Mouse (Mus musculus): Measurements from ENCODE around the gene Mea1. TPM values are rescaled to one million over a fixed set of nuclear protein-coding genes. Genes with fewer than 3 reads are reported as not detected.

Mea1 gene
- polyA plus RNA-seq, 1 experiment from 2014 or later, result 133 TPM

Other genes with a start within 250 kb of the Mea1 start
- gene Crip3, start 249.9 kb upstream of the Mea1 start, polyA plus RNA-seq (2015; fragmentation: Nextera tagmentation; extraction: Ambion mirVana), result 0.92 TPM in 1 of 2 replicates, not detected in the other
- not detected in 2 replicates for gene Slc22a7, start 240.3 kb upstream of the Mea1 start, polyA plus RNA-seq (2015; fragmentation: Nextera tagmentation; extraction: Ambion mirVana)
- 0.24 and 0.26 TPM in 2 replicates for gene Ttbk1, start 191.1 kb upstream of the Mea1 start, polyA plus RNA-seq (2015; fragmentation: Nextera tagmentation; extraction: Ambion mirVana)
- gene Dnph1, start 182.1 kb upstream of the Mea1 start, polyA plus RNA-seq (2015; fragmentation: Nextera tagmentation; extraction: Ambion mirVana), result 48.7 and 48.9 TPM in 2 replicates
- 2.8 and 3.4 TPM in 2 replicates for gene Cul9, start 132.4 kb upstream of the Mea1 start, polyA plus RNA-seq (2015; fragmentation: Nextera tagmentation; extraction: Ambion mirVana)
- 7.6 and 8.9 TPM in 2 replicates for gene Srf, start 122.6 kb upstream of the Mea1 start, polyA plus RNA-seq (2015; fragmentation: Nextera tagmentation; extraction: Ambion mirVana)
- gene Ptk7, start 49.3 kb upstream of the Mea1 start, polyA plus RNA-seq (2015; fragmentation: Nextera tagmentation; extraction: Ambion mirVana), result 61.8 and 66.2 TPM in 2 replicates
- 64.6 and 73.2 TPM in 2 replicates for gene Klc4, start 32.8 kb upstream of the Mea1 start, polyA plus RNA-seq (2015; fragmentation: Nextera tagmentation; extraction: Ambion mirVana)
- 148 and 156 TPM in 2 replicates for gene Mrpl2, start 32.6 kb upstream of the Mea1 start, polyA plus RNA-seq (2015; fragmentation: Nextera tagmentation; extraction: Ambion mirVana)
- 41.1 and 45.7 TPM in 2 replicates for gene Cul7, start 28.5 kb upstream of the Mea1 start, polyA plus RNA-seq (2015; fragmentation: Nextera tagmentation; extraction: Ambion mirVana)
- 56.4 and 58.4 TPM in 2 replicates for gene Rrp36, start 4.4 kb upstream of the Mea1 start, polyA plus RNA-seq (2015; fragmentation: Nextera tagmentation; extraction: Ambion mirVana)
- gene Klhdc3, start 2.1 kb downstream of the Mea1 start, polyA plus RNA-seq (2015; fragmentation: Nextera tagmentation; extraction: Ambion mirVana), result 104 and 107 TPM in 2 replicates
- gene Ppp2r5d, start 26.3 kb downstream of the Mea1 start, polyA plus RNA-seq (2015; fragmentation: Nextera tagmentation; extraction: Ambion mirVana), result 71.8 and 79.9 TPM in 2 replicates
- gene Pex6, start 32.7 kb downstream of the Mea1 start, polyA plus RNA-seq (2015; fragmentation: Nextera tagmentation; extraction: Ambion mirVana), result 22.6 and 24.8 TPM in 2 replicates
- 3.2 and 9.0 TPM in 2 replicates for gene Gnmt, start 50.4 kb downstream of the Mea1 start, polyA plus RNA-seq (2015; fragmentation: Nextera tagmentation; extraction: Ambion mirVana)
- gene Cnpy3, start 73.4 kb downstream of the Mea1 start, polyA plus RNA-seq (2015; fragmentation: Nextera tagmentation; extraction: Ambion mirVana), result 73.9 and 74.9 TPM in 2 replicates
- 0.40 and 0.56 TPM in 2 replicates for gene Ptcra, start 84.9 kb downstream of the Mea1 start, polyA plus RNA-seq (2015; fragmentation: Nextera tagmentation; extraction: Ambion mirVana)
- gene 2310039H08Rik, start 93.8 kb downstream of the Mea1 start, polyA plus RNA-seq (2015; fragmentation: Nextera tagmentation; extraction: Ambion mirVana), result 81.1 and 96.9 TPM in 2 replicates
- 149 and 167 TPM in 2 replicates for gene Rpl7l1, start 103.9 kb downstream of the Mea1 start, polyA plus RNA-seq (2015; fragmentation: Nextera tagmentation; extraction: Ambion mirVana)
- 3.5 and 4.6 TPM in 2 replicates for gene Bicral, start 179.7 kb downstream of the Mea1 start, polyA plus RNA-seq (2015; fragmentation: Nextera tagmentation; extraction: Ambion mirVana)
- gene Tbcc, start 211.9 kb downstream of the Mea1 start, polyA plus RNA-seq (2015; fragmentation: Nextera tagmentation; extraction: Ambion mirVana), result 48.2 and 48.6 TPM in 2 replicates
- gene Prph2, start 231.7 kb downstream of the Mea1 start, polyA plus RNA-seq (2015; fragmentation: Nextera tagmentation; extraction: Ambion mirVana), result not detected in 2 replicates

All from intestine, embryonic 15.5 days (tissue).